Mouse (Mus musculus) stomach, embryonic 14.5 days (tissue): ENCODE results near the gene Tex22. TPM values are rescaled to one million over a fixed set of nuclear protein-coding genes. Genes with fewer than 3 reads are reported as not detected.
A peak's percentile ranks its signal among the peaks of the same experiment; 100 is the strongest.

Experiments
- ATAC-seq: fragments of 200-750 bp; cut with Nextera tagmentation; 2 replicates; pipeline ENCODE4 v1.8.0; 2017; ENCODE audit warnings: low read depth, moderate TSS enrichment; ENCODE audit not compliant: insufficient number of reproducible peaks, insufficient read depth, low FRiP score
- H3K27ac ChIP-seq: fragments of 300-500 bp; sonication (generic); 2 replicates; pipeline ENCODE4 v1.5.1; 2014; ENCODE audit warnings: mild to moderate bottlenecking, low read length, moderate library complexity, mixed read lengths
- H3K27me3 ChIP-seq: fragments of 300-500 bp; sonication (generic); 2 replicates; pipeline ENCODE4 v1.6.1; 2014; ENCODE audit warnings: low read length, control low read depth, mixed read lengths; ENCODE audit not compliant: control insufficient read depth, insufficient read depth
- H3K36me3 ChIP-seq: fragments of 300-500 bp; sonication (generic); 2 replicates; pipeline ENCODE4 v1.6.1; 2014; ENCODE audit warnings: mild to moderate bottlenecking, control low read depth, low read length, moderate library complexity, mixed read lengths; ENCODE audit not compliant: control insufficient read depth, insufficient read depth
- H3K4me1 ChIP-seq: fragments of 300-500 bp; sonication (generic); 2 replicates; pipeline ENCODE4 v1.6.1; 2014; ENCODE audit warnings: low read length, control low read depth, mixed read lengths; ENCODE audit not compliant: control insufficient read depth, insufficient read depth
- H3K4me2 ChIP-seq: fragments of 300-500 bp; sonication (generic); replicated peaks from 2 replicates; pipeline ENCODE4 v1.6.1; 2014; ENCODE audit warnings: low read depth, low read length, control low read depth
- H3K4me3 ChIP-seq: fragments of 300-500 bp; sonication (generic); 2 replicates; pipeline ENCODE4 v1.5.1; 2014; ENCODE audit warnings: low read depth, low read length, control low read depth
- H3K9ac ChIP-seq: fragments of 300-500 bp; sonication (generic); replicated peaks from 2 replicates; pipeline ENCODE4 v1.6.1; 2014; ENCODE audit warnings: low read depth, mild to moderate bottlenecking, control low read depth, low read length, moderate library complexity, mixed read lengths
- H3K9me3 ChIP-seq: fragments of 300-500 bp; sonication (generic); 2 replicates; pipeline ENCODE4 v1.6.1; 2016; ENCODE audit warnings: low read depth, low read length, control low read depth; ENCODE audit not compliant: control insufficient read depth
- WGBS: fragments of 180-500 bp; shearing (Covaris S2); extraction: QIAGEN DNeasy Blood & Tissue Kit; methylation state at CpG from one replicate; pipeline ENCODE4 v1.1.7; 2014; 5-methylcytosine and 5-hydroxymethylcytosine counted together
- polyA plus RNA-seq: library from polyadenylated mRNA; unstranded; fragments of >200 nt; fragmentation: Nextera tagmentation; extraction: Ambion mirVana; gene quantifications from 2 replicates; pipeline ENCODE4 v1.2.1, GENCODE M21; 2014

Tex22 gene
- polyA plus RNA-seq, 1 experiment from 2014 or later: not detected

DNA sequence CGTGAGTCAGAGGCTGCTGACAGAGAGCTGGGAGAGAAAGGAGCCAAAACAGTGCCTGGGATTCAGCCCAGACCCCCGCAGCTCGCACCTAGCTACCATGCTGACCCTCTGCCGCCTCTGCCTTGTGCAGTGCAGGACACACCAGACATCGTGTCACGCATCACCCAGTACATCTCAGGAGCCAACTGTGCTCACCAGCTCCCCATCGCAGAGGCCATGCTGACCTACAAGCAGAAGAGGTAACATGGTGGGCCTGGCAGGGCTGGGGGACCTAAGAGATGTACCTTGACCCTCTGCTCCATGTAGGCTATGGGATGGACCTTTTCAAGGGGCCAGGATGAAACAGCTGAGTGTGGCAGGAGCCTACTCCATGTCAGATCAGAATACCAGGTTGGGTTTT, 10.6 kb upstream of the Tex22 start:
- no peaks in the 10 kb centered on the region for H3K4me1 ChIP-seq
- ATAC-seq: no peak
- H3K27ac ChIP-seq: no peak overlapping the region
- no peak overlapping the region for H3K9ac ChIP-seq
- H3K9me3 ChIP-seq: no peaks in the 10 kb centered on the region
- peaks cover 39% of the 10 kb centered on the region for H3K36me3 ChIP-seq
- no peaks in the 10 kb centered on the region for H3K27me3 ChIP-seq
- H3K4me2 ChIP-seq: no peak overlapping the region
- WGBS: 91% methylated on average over 7 of the region's 7 CpGs
- H3K4me3 ChIP-seq: no peak overlapping the region

DNA sequence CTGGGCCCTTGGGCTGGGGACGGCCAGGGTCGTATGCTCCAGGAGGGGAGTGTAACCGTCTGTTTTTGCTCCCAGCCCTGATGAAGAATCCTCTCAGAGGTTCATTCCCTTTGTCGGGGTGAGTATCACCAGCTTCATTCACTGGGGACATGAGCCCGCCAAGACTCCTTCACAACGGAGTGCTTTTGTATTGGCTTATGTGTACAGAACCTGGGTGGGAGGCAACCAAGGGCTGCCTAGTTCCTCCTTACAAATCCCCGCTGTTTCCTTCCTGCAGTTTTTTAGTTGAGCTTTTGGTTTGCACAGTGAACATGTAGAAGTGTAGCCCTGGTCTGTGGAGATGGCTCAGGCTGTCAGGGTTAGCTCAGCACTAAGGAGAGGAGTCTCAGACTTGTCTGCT, 6.3 kb upstream of the Tex22 start:
- Histone ChIP-seq H3K9ac (no peak overlapping the region), H3K4me2 (no peak overlapping the region), H3K27me3 (no peaks in the 10 kb centered on the region), H3K9me3 (no peaks in the 10 kb centered on the region), H3K36me3 (peaks cover 37% of the 10 kb centered on the region), H3K27ac (no peak overlapping the region), H3K4me1 (no peaks in the 10 kb centered on the region), H3K4me3 (no peak overlapping the region)
- WGBS: 86% methylated on average over 7 of the region's 7 CpGs
- ATAC-seq: no peak

DNA sequence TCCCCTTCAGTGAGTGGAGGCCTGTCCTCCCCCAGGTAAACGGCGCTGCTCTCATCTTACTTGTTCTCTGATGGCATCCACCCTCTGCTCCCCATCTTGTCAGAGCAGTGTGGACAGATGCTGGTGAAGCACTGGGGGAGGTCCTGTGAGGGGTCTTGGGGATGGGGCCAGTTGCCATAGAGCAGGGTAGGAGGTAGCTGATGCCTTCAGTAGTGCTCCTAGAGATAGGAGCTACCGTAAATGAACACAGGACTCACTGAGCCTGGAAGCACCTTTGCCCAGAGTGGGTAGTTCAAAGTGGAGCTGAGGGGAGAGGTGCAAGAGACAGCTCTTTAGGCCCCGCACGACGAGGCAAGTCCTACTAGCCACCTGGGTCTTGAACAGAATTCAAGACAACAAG, 4.9 kb upstream of the Tex22 start:
- WGBS: 91% methylated on average over 6 of the region's 6 CpGs
- no peak overlapping the region for H3K4me3 ChIP-seq
- no peak for ATAC-seq
- no peak overlapping the region for H3K9ac ChIP-seq
- H3K9me3 ChIP-seq: no peaks in the 10 kb centered on the region
- no peak overlapping the region for H3K27ac ChIP-seq
- no peaks in the 10 kb centered on the region for H3K27me3 ChIP-seq
- H3K4me1 ChIP-seq: peaks cover 9% of the 10 kb centered on the region
- peaks cover 33% of the 10 kb centered on the region for H3K36me3 ChIP-seq
- H3K4me2 ChIP-seq: no peak overlapping the region

DNA sequence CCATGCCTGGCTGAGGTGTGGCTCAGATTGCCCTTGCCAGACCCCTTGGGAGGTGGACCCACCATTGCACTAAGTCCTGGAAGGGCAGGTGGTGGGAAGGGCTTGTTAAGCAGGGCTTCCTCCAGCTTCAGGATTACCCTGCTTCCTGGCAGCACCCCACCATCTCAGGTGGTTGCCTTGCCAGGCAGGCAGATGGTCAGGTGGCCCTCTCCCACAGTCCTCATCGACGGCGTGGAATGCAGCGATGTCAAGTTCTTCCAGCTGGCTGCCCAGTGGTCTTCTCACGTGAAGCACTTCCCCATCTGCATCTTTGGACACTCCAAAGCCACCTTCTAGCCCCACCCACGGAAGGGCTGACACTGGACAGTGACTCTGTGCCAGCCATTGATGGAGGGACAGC, 3.0 kb upstream of the Tex22 start:
- no peak overlapping the region for H3K27ac ChIP-seq
- WGBS: 91% methylated on average over 6 of the region's 6 CpGs
- H3K9me3 ChIP-seq: no peaks in the 10 kb centered on the region
- H3K4me1 ChIP-seq: peaks cover 18% of the 10 kb centered on the region
- no peaks in the 10 kb centered on the region for H3K27me3 ChIP-seq
- peaks cover 33% of the 10 kb centered on the region for H3K36me3 ChIP-seq
- no peak overlapping the region for H3K4me3 ChIP-seq
- no peak overlapping the region for H3K9ac ChIP-seq
- H3K4me2 ChIP-seq: no peak overlapping the region
- no peak for ATAC-seq

DNA sequence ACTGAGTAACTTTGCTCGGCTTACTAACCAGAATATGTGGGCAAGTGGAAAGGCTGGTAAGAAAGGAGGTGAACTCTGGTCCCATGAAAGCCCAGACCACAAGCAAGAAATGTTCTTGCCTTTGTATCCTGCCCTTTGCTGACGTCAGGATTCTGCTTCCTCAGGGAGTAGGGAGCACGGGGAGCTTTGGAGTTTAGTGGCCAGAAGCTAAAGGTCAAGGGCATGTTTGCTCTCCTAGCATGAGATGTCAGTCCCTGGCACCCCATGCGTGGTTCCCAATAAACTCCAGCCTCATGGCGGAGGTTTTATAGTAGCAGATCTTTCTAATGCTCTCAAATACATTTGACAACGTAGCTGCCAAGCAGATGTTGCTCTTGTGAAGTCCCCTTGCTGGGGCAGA, 2.5 kb upstream of the Tex22 start:
- no peak for ATAC-seq

DNA sequence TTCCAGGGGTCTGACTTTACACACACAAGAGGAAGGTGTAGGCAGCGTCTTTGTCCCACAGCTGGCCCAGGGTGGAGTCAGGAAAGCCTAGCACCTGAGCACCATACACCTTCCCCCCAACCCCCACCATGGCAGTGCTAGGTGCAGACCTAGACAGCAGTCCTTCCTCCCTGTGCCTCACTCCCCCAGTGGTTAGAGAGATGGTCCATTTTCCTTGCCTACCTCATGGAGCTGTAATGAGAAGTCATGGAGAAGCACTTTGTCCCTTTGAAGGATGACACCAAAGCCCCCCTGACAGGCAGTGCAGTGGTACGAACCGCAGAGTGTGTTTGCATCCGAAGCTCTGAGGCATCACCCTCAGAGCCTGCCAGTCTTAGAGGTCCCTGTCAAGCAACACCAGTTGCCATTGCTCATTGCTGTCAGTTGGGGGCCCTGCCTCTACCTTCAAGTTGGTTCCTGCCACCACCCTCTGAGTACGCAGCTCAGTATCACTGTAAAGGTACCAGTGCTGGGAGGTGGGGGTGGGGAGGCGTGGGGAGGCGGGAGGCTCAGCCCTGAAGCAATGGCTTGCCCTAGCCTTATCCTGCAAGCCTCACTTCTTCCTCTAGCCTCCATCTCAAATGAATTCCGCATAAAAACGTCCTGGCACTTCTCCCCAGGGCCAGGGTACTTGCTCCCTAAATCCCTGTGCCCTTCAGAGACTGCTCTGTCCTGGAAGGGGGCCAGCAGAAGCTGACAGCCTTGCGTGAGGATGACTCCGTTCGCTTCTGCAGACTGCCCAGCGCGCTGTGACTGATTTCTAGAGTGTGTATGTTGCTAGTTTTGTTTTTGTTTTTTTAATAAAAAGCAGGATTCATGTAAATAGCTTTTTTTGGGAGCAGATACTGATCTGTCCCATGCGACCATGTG, 628 bp upstream of the Tex22 start:
- Histone ChIP-seq H3K27me3 (no peaks in the 10 kb centered on the region), H3K36me3 (peaks cover 31% of the 10 kb centered on the region), H3K4me3 (peak overlapping the region; percentile 28), H3K9me3 (no peaks in the 10 kb centered on the region), H3K4me1 (peaks cover 18% of the 10 kb centered on the region), H3K4me2 (peak overlapping the region; percentile 54), H3K27ac (peak overlapping the region; percentile 79; the same call in 1 of the 2 replicates), H3K9ac (peak overlapping the region; percentile 6)
- ATAC-seq: peak; percentile 44; the same call in 1 of the 2 replicates
- 9% methylated on average over 15 of the region's 15 CpGs for WGBS

More for the DNA sequence above, 2.5 kb upstream of the Tex22 start:
- H3K9me3 ChIP-seq: no peaks in the 10 kb centered on the region
- no peaks in the 10 kb centered on the region for H3K27me3 ChIP-seq
- WGBS: 84% methylated on average over 6 of the region's 6 CpGs
- H3K4me1 ChIP-seq: peaks cover 18% of the 10 kb centered on the region
- no peak overlapping the region for H3K4me3 ChIP-seq
- no peak overlapping the region for H3K9ac ChIP-seq
- no peak overlapping the region for H3K27ac ChIP-seq
- peaks cover 33% of the 10 kb centered on the region for H3K36me3 ChIP-seq
- H3K4me2 ChIP-seq: no peak overlapping the region

DNA sequence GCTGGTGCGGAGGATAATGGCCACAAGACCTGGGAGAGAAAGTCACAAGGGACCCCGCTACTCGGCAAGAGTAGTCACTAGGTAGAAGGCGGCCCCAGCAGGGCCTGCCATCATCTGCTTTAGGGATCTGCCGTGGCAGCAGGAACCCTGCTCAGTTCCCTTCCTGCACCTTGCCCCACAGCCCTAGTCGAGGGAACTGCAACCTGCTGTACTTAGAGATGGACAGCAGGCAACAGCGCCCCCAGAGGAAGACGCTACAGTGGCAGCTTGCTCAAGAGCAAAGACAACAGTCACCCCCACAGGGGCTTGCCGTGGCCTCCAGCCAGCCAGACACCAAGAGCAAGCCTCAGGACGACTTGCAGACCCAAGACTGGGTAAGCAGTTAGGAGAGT, 757 bp downstream of the Tex22 start:
- H3K9ac ChIP-seq: no peak overlapping the region; the same call in 1 of the 2 replicates
- peak; percentile 82 for ATAC-seq

DNA sequence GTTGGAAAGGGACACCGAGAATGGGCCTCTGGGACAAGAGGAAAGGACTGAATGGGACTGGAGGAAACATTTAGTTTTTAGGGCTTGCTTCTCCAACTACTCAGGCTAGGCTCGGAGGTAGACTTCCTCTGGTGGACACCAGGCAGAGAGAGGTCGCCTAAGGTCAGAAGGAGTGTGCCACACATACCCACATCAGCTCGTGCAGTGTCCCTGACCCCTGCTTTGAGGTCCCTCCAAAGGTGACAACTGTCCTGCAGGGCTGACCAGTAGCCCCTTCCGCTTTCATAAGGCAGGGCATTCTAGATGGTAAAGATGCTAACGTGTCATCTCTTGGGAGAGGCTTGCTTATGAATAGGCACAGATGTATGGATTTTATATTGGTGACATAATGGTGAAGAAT, 1.2 kb downstream of the Tex22 start:
- H3K27ac ChIP-seq: no peak overlapping the region
- ATAC-seq: no peak
- H3K4me1 ChIP-seq: peaks cover 18% of the 10 kb centered on the region
- no peak overlapping the region; the same call in 1 of the 2 replicates for H3K4me3 ChIP-seq
- H3K36me3 ChIP-seq: peaks cover 14% of the 10 kb centered on the region; the same call in 1 of the 2 replicates
- no peak overlapping the region for H3K9ac ChIP-seq
- WGBS: 53% methylated on average over 6 of the region's 6 CpGs
- no peaks in the 10 kb centered on the region for H3K27me3 ChIP-seq
- peak overlapping the region; percentile 54 for H3K4me2 ChIP-seq
- no peaks in the 10 kb centered on the region for H3K9me3 ChIP-seq

More for the DNA sequence above, 757 bp downstream of the Tex22 start:
- peak overlapping the region; percentile 28 for H3K4me3 ChIP-seq
- peak overlapping the region; percentile 79; the same call in 1 of the 2 replicates for H3K27ac ChIP-seq
- H3K36me3 ChIP-seq: peaks cover 19% of the 10 kb centered on the region; the same call in 1 of the 2 replicates
- WGBS: 6% methylated on average over 10 of the region's 10 CpGs
- peaks cover 18% of the 10 kb centered on the region for H3K4me1 ChIP-seq
- no peaks in the 10 kb centered on the region for H3K27me3 ChIP-seq
- H3K9me3 ChIP-seq: no peaks in the 10 kb centered on the region
- H3K4me2 ChIP-seq: peak overlapping the region; percentile 54
